ENCODE assay signal across 19 mouse cellular contexts in the genomic region with DNA sequence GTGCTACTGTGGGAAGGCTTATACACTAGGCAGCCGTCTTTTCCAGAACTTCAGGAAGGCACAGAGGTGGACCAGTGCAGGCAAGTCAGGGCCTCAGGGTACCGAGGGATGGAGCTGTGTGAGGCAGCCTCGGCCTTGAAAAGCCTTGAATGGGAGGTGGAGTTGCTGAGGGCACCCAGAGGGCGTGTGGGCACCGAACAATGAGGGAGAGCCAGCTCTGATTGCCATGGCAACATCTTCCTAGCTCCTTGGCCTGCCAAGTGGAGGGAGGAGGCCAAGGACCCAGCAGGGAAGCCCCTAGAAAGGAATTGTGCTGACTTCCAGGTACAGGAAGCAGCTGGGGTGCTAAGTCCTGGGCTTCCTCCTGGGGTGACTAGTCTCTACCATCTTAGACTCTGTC. TPM values are rescaled to one million over a fixed set of nuclear protein-coding genes. Genes with fewer than 3 reads are reported as not detected.
DNase-seq lines count a peak whose midpoint lies in the region; ATAC-seq and TF ChIP-seq lines count a peak whose summit lies in the region.
"Had no signal": no experiment of that assay in that cellular context is flagged by ENCODE, and none has a peak within 500 bp of the region (broad histone marks: within the 10 kb centered on the region; RNA-seq: fewer than 3 reads in every experiment).

No protein-coding gene starts in this region.

- WGBS in lung, embryonic 14.5 days, result 39% methylated on average over 5 of the region's 5 CpGs
- WGBS in lung, postnatal 0 days, result 41% methylated on average over 5 of the region's 5 CpGs
- 5% methylated on average over 5 of the region's 5 CpGs for WGBS in forebrain, embryonic 13.5 days
- WGBS in midbrain, embryonic 16.5 days, result 4% methylated on average over 5 of the region's 5 CpGs

- 0 out of 2 replicates have a peak, but pooled peaks have one; percentile 5 for TF ChIP-seq CTCF in lung, embryonic 14.5 days (IDR thresholded peaks at IDR 0.05; ENCODE audit: low read depth)
- no peak for TF ChIP-seq CTCF in lung, postnatal 0 days (IDR thresholded peaks at IDR 0.05)

- H3K36me3 ChIP-seq in lung, embryonic 14.5 days (ENCODE audit: insufficient read depth), result no peaks in the 10 kb centered on the region
- no peaks in the 10 kb centered on the region for H3K36me3 ChIP-seq in lung, postnatal 0 days (ENCODE audit: insufficient read depth, low read length)
- H3K36me3 ChIP-seq in forebrain, embryonic 13.5 days (ENCODE audit: poor library complexity, severe bottlenecking), result no peaks in the 10 kb centered on the region
- no peaks in the 10 kb centered on the region for H3K36me3 ChIP-seq in midbrain, embryonic 16.5 days (ENCODE audit: control insufficient read depth, insufficient read depth, low read length)
- H3K36me3 ChIP-seq: limb, embryonic 12.5 days; liver, embryonic 15.5 days had no signal

- intact Hi-C loops in gastrocnemius, postnatal 36 days (cut with DNase I), result no loop called here

- no peak for TF ChIP-seq EP300 in lung, postnatal 0 days (IDR thresholded peaks at IDR 0.05)

- no peak overlapping the region for H3K4me2 ChIP-seq in lung, embryonic 14.5 days
- H3K4me2 ChIP-seq in lung, postnatal 0 days (replicated peaks; ENCODE audit: low read depth, low read length), result no peak overlapping the region
- no peak overlapping the region for H3K4me2 ChIP-seq in forebrain, embryonic 13.5 days
- H3K4me2 ChIP-seq in midbrain, embryonic 16.5 days (ENCODE audit: low read length), result no peak overlapping the region
- H3K4me2 ChIP-seq: limb, embryonic 12.5 days; liver, embryonic 15.5 days had no signal

- H3K27me3 ChIP-seq in lung, embryonic 14.5 days (ENCODE audit: insufficient read depth, low read length), result peaks cover 26% of the 10 kb centered on the region
- peaks cover 6% of the 10 kb centered on the region; the same call in 1 of the 2 replicates for H3K27me3 ChIP-seq in lung, postnatal 0 days (replicated peaks; ENCODE audit: insufficient read depth, low read length)
- peaks cover 30% of the 10 kb centered on the region for H3K27me3 ChIP-seq in forebrain, embryonic 13.5 days
- H3K27me3 ChIP-seq in midbrain, embryonic 16.5 days (ENCODE audit: control insufficient read depth, insufficient read depth, low read depth, low read length), result peaks cover 16% of the 10 kb centered on the region
- H3K27me3 ChIP-seq: Patski had no signal

- no peak overlapping the region for H3K4me3 ChIP-seq in lung, embryonic 14.5 days (ENCODE audit: low read depth, low read length)
- H3K4me3 ChIP-seq in lung, postnatal 0 days (ENCODE audit: low read depth, low read length), result no peak overlapping the region
- H3K4me3 ChIP-seq in forebrain, embryonic 13.5 days, result no peak overlapping the region
- H3K4me3 ChIP-seq in midbrain, embryonic 16.5 days (ENCODE audit: low read depth, low read length), result no peak overlapping the region
- H3K4me3 ChIP-seq: limb, embryonic 12.5 days; liver, embryonic 15.5 days had no signal

- H3K9me3 ChIP-seq in lung, embryonic 14.5 days (ENCODE audit: low read depth, low read length), result no peaks in the 10 kb centered on the region
- H3K9me3 ChIP-seq in lung, postnatal 0 days (ENCODE audit: low read length), result no peaks in the 10 kb centered on the region
- H3K9me3 ChIP-seq in forebrain, embryonic 13.5 days (replicated peaks), result no peaks in the 10 kb centered on the region
- no peaks in the 10 kb centered on the region for H3K9me3 ChIP-seq in midbrain, embryonic 16.5 days (replicated peaks; ENCODE audit: control insufficient read depth, low read length, poor library complexity, severe bottlenecking)
- H3K9me3 ChIP-seq: limb, embryonic 12.5 days; liver, embryonic 15.5 days had no signal

- no peak for ATAC-seq in lung, embryonic 14.5 days (ENCODE audit: insufficient read depth)
- no peak for ATAC-seq in lung, postnatal 0 days
- peak; percentile 44; the same call in 1 of the 2 replicates for ATAC-seq in forebrain, embryonic 13.5 days
- peak; percentile 57 for ATAC-seq in midbrain, embryonic 16.5 days
- no peak for ATAC-seq in megakaryocyte progenitor cell, adult 5-6 weeks (replicated peaks; ENCODE audit: poor library complexity)
- ATAC-seq: Patski had no signal

- H3K4me1 ChIP-seq in lung, embryonic 14.5 days (ENCODE audit: insufficient read depth), result peaks cover 5% of the 10 kb centered on the region; the same call in 1 of the 2 replicates
- H3K4me1 ChIP-seq in lung, postnatal 0 days (ENCODE audit: insufficient read depth, low read depth, low read length), result peaks cover 8% of the 10 kb centered on the region; the same call in 1 of the 2 replicates
- H3K4me1 ChIP-seq in forebrain, embryonic 13.5 days, result peaks cover 31% of the 10 kb centered on the region
- peaks cover 20% of the 10 kb centered on the region for H3K4me1 ChIP-seq in midbrain, embryonic 16.5 days (ENCODE audit: control insufficient read depth, insufficient read depth, low read length)

- H3K27ac ChIP-seq in lung, embryonic 14.5 days (ENCODE audit: low read depth), result no peak overlapping the region
- H3K27ac ChIP-seq in lung, postnatal 0 days (ENCODE audit: low read length), result no peak overlapping the region
- no peak overlapping the region for H3K27ac ChIP-seq in forebrain, embryonic 13.5 days
- peak overlapping the region; percentile 53 for H3K27ac ChIP-seq in midbrain, embryonic 16.5 days (ENCODE audit: low read length)
- H3K27ac ChIP-seq: limb, embryonic 12.5 days; liver, embryonic 15.5 days had no signal

- H3K9ac ChIP-seq in lung, embryonic 14.5 days, result no peak overlapping the region
- no peak overlapping the region for H3K9ac ChIP-seq in lung, postnatal 0 days (replicated peaks; ENCODE audit: low read depth)
- no peak overlapping the region for H3K9ac ChIP-seq in forebrain, embryonic 13.5 days
- H3K9ac ChIP-seq in midbrain, embryonic 16.5 days (ENCODE audit: low read depth, low read length), result no peak overlapping the region
- H3K9ac ChIP-seq: limb, embryonic 12.5 days; liver, embryonic 15.5 days had no signal

- DNase-seq in cerebellum, adult 11-12 months, result peak; percentile 34
- DNase-seq in cerebellum, adult 11 months, result no peak
- DNase-seq in lung, embryonic 14.5 days, result no peak
- no peak for DNase-seq in lung, postnatal 0 days (ENCODE audit: low spot score)
- no peak for DNase-seq in gastrocnemius, postnatal 36 days
- DNase-seq: adrenal gland, adult 2 months; gastrocnemius, postnatal 10 days; heart, postnatal 4 days; kidney, adult 2 months; lung, postnatal 36 days; right cerebral cortex, postnatal 4 days; thymus, adult 2 months had no signal

RNA-seq across cellular contexts. Expression of a gene that starts 3.0 kb away (rescaled TPM):
- 0.50 and 0.68 TPM in 2 replicates for polyA plus RNA-seq in lung, embryonic 14.5 days (2014; fragmentation: Nextera tagmentation; extraction: Ambion mirVana)
- polyA plus RNA-seq in lung, postnatal 0 days (2015; fragmentation: Nextera tagmentation; extraction: Ambion mirVana), result 0.37 and 1.1 TPM in 2 replicates
- polyA plus RNA-seq in forebrain, embryonic 13.5 days (2015; fragmentation: Nextera tagmentation; extraction: Ambion mirVana), result 0.35 and 1.0 TPM in 2 replicates
- 4.9 and 7.0 TPM in 2 replicates for polyA plus RNA-seq in midbrain, embryonic 16.5 days (2015; fragmentation: Nextera tagmentation; extraction: Ambion mirVana)
- not detected for total RNA-seq in gastrocnemius, postnatal 36 days (2021)
- total RNA-seq in megakaryocyte progenitor cell, adult 5-6 weeks (2015), result 0.30 TPM in 1 of 2 replicates, not detected in the other
- total RNA-seq in megakaryocyte progenitor cell, adult 5-6 weeks (2017), result not detected in 2 replicates
- total RNA-seq: CH12.LX; heart, postnatal 4 days had no signal
- polyA plus RNA-seq: liver, embryonic 15.5 days; Patski had no signal

RNA-seq across cellular contexts. Expression of a gene that starts 7.2 kb away (rescaled TPM):
- polyA plus RNA-seq in lung, embryonic 14.5 days (2014; fragmentation: Nextera tagmentation; extraction: Ambion mirVana), result 10.3 and 10.7 TPM in 2 replicates
- polyA plus RNA-seq in lung, postnatal 0 days (2015; fragmentation: Nextera tagmentation; extraction: Ambion mirVana), result 21.3 and 24.4 TPM in 2 replicates
- polyA plus RNA-seq in forebrain, embryonic 13.5 days (2015; fragmentation: Nextera tagmentation; extraction: Ambion mirVana), result 1.2 and 2.3 TPM in 2 replicates
- 2.0 and 2.1 TPM in 2 replicates for polyA plus RNA-seq in midbrain, embryonic 16.5 days (2015; fragmentation: Nextera tagmentation; extraction: Ambion mirVana)
- total RNA-seq in gastrocnemius, postnatal 36 days (2021), result 1 to 10 TPM; 1.8 to 4.6 TPM
- 0.42 and 1.1 TPM in 2 replicates for total RNA-seq in megakaryocyte progenitor cell, adult 5-6 weeks (2015)
- total RNA-seq in megakaryocyte progenitor cell, adult 5-6 weeks (2017), result not detected in 2 replicates

RNA-seq across cellular contexts. Expression of a gene that starts 32.1 kb away (rescaled TPM):
- polyA plus RNA-seq in lung, embryonic 14.5 days (2014; fragmentation: Nextera tagmentation; extraction: Ambion mirVana), result 45.1 and 47.5 TPM in 2 replicates
- 29.0 and 32.5 TPM in 2 replicates for polyA plus RNA-seq in lung, postnatal 0 days (2015; fragmentation: Nextera tagmentation; extraction: Ambion mirVana)
- polyA plus RNA-seq in forebrain, embryonic 13.5 days (2015; fragmentation: Nextera tagmentation; extraction: Ambion mirVana), result 25.1 and 34.0 TPM in 2 replicates
- 39.9 and 40.2 TPM in 2 replicates for polyA plus RNA-seq in midbrain, embryonic 16.5 days (2015; fragmentation: Nextera tagmentation; extraction: Ambion mirVana)
- total RNA-seq in gastrocnemius, postnatal 36 days (2021), result 10 to 100 TPM; 18.6 to 18.7 TPM
- total RNA-seq in megakaryocyte progenitor cell, adult 5-6 weeks (2015), result 1.5 and 5.4 TPM in 2 replicates
- 2.9 and 5.2 TPM in 2 replicates for total RNA-seq in megakaryocyte progenitor cell, adult 5-6 weeks (2017)

RNA-seq across cellular contexts. Expression of a gene that starts 32.7 kb away (rescaled TPM):
- polyA plus RNA-seq in lung, embryonic 14.5 days (2014; fragmentation: Nextera tagmentation; extraction: Ambion mirVana), result 2.0 and 3.4 TPM in 2 replicates
- 17.0 and 26.3 TPM in 2 replicates for polyA plus RNA-seq in lung, postnatal 0 days (2015; fragmentation: Nextera tagmentation; extraction: Ambion mirVana)
- 0.60 and 1.2 TPM in 2 replicates for polyA plus RNA-seq in forebrain, embryonic 13.5 days (2015; fragmentation: Nextera tagmentation; extraction: Ambion mirVana)
- polyA plus RNA-seq in midbrain, embryonic 16.5 days (2015; fragmentation: Nextera tagmentation; extraction: Ambion mirVana), result 0.31 and 0.79 TPM in 2 replicates
- total RNA-seq in gastrocnemius, postnatal 36 days (2021), result 10 to 100 TPM; 22.0 to 22.6 TPM
- total RNA-seq in megakaryocyte progenitor cell, adult 5-6 weeks (2015), result 18.3 and 20.9 TPM in 2 replicates
- total RNA-seq in megakaryocyte progenitor cell, adult 5-6 weeks (2017), result 31.1 and 67.8 TPM in 2 replicates

Comparison
In these comparisons a context has a peak if more than half of its experiments do, and no peak if none do; other contexts are left out.
1. ATAC-seq: peak in forebrain, embryonic 13.5 days (single experiment) and midbrain, embryonic 16.5 days (single experiment); none in lung, embryonic 14.5 days (single experiment), lung, postnatal 0 days (single experiment) and megakaryocyte progenitor cell, adult 5-6 weeks (single experiment).